Mouse (Mus musculus) granulocyte monocyte progenitor cell, adult 5-6 weeks (primary cell): ENCODE measurements around the gene Anxa11. TPM values are rescaled to one million over a fixed set of nuclear protein-coding genes. Genes with fewer than 3 reads are reported as not detected.
"Not testable (repeated sequence)": the region's sequence is repeated elsewhere in the genome, so short reads cannot be mapped to it uniquely, and the experiment has no call there.

Experiments
- ATAC-seq: replicated peaks from 2 replicates; pipeline ENCODE4 v1.8.0; 2016; ENCODE audit warnings: mild to moderate bottlenecking, moderate TSS enrichment, inconsistent platforms; ENCODE audit not compliant: poor library complexity, severe bottlenecking
- total RNA-seq, 2 experiments: library from RNA; stranded (forward) in 1 of 2; stranded (reverse) in 1 of 2; fragments of 200-712, 200-1000 nt in 1 of 2; fragments of >200 nt in 1 of 2; fragmentation: Nextera tagmentation in 1 of 2; gene quantifications; 2 replicates each; pipeline ENCODE4 v1.2.3; 2014 to 2017

Gene Anxa11
- total RNA-seq (2014; fragmentation: Nextera tagmentation) = 39.6 and 41.1 TPM in 2 replicates
- 7.2 and 9.7 TPM in 2 replicates for total RNA-seq (2017)

DNA sequence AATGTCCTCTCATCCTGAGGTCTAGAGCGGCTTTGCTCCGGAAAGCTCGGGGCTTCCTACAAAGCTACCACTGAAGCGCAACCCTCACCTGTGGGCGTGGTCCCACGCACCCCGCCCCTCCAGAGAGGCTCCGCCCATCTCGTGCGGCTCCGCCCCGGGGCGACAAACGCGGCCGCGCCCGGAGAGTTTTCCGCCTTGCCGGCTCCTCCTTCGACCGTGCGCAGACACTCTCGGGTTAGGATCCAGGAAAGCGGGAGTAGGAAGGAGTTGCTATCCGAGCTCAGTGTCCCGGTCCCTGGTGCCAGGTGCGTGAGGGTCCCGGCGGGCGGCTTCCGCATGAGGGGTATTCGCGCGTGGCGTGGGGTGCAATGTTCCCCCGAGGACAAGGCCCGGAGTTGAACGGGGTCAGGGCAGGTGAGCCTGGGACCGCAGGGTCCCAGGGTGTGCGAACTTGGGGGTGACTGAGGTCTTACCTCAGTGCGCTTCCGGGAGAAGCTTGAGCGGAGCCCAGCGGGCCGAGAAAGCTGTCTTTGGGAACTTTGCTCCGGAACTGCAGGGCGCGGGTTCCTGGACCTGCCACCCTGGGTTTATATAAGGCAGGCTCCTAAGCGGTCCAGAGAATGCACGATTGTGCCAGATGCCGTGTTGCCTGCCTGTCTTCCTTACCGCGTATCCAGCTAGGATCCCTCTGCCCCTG is at the start of gene Anxa11:
Gene Anxa11 (plus strand): TSS at position 166 of the 697 bp plus-strand sequence.
- peak; percentile 95 for ATAC-seq

DNA sequence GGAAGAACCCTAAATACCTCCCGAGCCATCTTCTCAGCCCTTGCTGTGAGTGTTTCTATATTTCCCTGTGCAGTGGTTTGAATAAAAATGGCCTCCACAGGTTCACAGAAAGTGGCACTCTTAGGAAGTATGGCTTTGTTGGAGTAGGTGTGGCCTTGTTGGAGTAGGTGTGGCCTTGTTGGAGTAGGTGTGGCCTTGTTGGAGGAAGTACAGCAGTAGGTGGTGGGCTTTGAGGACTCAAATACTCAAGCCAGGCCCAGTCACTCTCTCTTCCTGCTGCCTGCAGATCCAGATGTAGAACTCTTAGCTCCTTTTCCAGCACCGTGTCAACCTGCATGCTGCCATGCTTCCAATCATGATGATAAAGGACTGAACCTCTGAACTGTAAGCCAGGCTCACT is 47.6 kb upstream of the Anxa11 start:
- no peak for ATAC-seq

DNA sequence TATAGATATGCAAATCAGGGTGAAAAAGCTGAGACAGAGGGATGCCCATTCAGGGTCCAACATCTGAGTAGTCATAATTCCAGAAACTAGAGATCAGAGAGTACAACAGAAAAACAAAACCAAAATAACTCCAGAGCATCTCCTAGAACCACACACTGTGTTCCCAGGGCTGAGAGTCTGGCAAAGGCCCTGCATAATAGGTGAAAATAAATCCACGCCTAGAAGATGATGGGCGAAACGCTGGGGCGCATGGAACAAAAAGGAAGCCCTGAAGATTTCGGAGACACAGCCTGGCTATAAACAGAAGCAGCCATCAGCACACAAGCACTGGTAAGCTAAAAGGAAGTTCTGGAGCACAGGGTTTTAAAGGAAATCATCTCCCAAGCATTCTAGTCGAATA is 46.9 kb upstream of the Anxa11 start:
- no peak for ATAC-seq

DNA sequence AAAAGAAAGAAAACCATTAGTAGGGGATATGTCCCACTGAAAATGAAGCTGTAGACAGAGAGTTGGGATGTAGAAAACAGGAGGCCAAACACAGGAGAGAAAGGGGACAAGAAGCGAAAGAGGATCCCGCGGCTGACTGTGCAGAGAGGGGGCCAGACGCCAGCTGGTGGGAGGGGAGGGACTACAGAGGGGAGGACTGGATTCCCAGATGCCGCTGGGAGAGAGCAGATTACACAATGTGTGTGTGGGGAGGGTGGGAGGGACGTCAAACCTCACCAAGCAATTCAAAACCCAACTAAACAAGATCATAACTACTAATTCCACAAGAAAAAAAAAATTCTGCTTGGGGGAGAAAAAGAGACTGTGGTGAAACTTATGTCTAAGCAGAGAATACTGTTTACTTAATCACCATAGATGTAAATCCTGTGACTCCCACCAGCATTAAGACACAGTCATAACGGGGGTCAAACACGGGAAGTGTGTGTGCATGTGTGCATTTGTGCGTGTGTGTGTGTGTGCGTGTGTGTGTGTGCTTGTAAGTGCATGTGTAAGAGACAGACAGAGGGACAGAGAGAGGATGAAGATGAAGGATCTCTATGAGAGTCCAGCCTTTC is 46.3 kb upstream of the Anxa11 start:
- ATAC-seq = peak; percentile 81

DNA sequence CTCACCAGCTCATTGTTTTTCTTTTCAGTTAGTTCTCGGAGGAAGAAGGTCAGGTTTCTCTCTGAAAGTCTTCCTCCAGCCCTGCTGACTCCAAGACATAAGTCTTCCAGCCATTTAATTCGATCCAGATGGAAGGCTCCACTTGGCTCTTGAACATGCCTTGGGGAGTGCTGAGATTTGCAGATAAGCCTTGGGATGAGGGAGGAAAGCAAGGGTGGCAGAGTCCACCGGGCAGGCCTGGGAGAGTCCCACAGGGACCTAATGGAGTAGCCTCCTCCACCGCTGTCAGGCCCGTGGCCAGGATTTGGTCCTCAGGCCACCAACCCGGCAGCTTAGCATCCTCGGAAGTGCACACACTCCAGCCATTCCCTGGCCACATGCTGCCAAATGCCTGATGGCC is 45.3 kb upstream of the Anxa11 start:
- ATAC-seq = no peak

DNA sequence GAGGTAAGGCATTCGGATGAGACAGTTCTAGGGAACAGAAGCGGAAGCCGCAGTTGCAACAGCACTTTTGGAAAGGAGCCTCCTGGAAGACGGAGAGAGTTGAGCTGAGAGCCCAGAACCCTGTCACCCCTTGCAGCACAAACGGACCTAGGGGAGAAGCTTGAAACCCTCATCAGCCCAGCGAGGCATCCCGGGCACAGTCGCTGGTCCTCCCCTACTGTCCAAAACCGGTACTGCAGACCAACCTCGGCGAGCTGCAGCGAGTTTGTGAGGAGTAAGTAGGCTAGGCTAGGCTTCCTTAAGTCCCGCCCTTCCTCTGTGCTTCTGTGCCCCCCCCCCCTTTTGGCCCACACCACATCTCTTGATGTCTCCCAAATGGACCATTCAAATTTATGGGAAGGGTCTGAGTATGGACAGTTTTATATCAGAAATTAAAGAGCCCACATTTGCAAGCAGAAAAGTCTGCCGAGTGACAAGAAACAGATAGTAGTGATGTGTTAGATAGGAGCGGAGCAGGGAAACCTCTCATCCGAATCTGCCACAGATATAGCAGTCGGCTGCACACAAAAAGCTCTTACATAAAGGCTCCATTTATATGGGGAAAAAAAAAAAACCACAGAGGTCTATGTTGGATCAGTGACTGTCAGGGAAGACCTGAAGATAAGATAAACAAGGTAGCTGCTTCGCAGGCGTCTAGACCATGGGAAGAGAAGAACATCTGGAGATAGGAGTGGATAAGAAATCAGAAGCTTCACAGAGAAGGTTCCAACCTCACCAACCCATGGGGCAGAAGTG is 41.6 kb upstream of the Anxa11 start:
- ATAC-seq = peak; percentile 88

DNA sequence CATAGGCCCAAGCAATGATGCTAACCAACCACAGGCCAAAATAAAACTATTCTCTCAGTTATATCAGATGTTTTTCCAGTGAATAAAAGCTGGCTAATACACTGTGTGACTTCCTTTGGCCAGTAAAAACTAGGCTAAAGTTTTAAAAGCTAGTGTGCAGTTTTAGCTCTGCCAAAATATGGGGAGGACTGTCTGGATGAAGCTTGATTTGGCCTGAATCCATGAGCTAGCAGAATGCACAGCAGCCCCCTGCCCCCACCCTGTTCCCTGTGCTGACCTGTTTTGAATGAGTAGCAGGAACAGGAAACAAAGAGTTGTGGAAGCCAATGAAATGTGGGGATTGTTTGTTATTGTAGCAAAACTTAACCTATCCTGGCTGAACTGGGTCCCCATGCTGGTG is 39.4 kb upstream of the Anxa11 start:
- no peak for ATAC-seq

DNA sequence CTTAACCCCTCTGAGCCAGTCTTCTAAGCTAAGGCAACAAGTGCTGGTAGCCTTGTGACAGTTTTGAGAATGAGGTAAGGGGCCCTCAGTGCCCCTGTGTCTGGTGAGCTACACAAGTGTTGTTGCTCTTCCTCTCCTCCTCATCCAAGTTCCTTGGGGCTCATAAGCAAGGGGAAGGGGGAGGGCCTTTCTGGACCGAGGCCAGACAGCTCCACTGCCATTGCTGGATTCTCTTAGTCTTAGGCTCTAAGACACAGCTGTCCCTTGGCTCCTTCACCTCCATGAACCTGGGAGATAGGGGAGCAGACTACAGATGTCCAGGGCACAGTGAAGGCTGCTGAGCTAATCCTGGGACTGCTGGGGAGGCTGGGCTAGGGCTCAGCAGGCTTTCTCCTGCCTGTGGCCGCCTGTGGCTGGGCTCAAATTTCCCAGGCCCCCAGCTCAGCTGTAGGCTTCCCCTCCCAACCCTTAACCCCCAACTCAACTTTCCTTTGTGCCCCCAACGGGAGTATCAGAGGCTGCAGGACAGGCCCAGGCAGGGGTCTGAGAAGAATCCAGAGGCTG is 38.6 kb upstream of the Anxa11 start:
- no peak for ATAC-seq

DNA sequence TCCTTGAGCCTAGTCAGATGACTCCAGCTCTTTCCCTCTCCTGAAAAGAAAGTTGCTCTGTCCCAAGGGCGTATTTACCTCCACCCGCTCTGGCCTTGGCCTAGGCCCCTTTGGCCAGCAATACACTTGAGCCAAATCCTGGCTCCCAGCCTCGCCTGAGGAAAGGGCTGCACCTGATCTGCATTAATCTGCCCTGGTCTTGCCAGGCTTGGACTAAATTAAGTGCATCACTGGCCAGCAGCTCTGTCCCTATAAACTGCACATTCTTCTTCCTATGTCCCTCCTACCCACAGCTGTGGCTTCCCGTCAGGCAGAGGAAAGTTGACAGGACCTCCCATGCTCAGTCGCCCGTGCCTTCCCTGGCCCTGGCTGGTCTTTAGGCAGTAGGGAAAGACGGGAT is 36.1 kb upstream of the Anxa11 start:
- no peak for ATAC-seq

DNA sequence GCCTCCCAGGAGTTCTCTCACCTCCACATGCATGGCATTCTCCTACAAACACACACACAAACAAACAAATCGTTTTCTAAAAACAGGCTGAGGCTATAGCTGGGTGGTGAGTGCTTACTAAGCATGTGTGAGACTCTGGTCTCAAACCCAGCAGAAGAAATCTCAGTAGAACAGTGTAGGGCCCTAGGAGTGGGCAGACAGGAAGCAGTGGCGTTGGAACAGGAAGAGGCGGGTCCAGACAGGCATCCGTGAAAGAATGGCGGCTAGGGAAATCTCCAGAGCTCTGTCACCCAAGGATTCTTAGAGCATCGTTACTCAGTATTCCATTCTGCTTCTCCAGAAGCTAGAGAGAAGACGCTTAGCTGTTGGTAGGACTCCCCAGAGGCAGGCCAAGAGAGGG is 35.4 kb upstream of the Anxa11 start:
- ATAC-seq = no peak; the same call in 1 of the 2 replicates

DNA sequence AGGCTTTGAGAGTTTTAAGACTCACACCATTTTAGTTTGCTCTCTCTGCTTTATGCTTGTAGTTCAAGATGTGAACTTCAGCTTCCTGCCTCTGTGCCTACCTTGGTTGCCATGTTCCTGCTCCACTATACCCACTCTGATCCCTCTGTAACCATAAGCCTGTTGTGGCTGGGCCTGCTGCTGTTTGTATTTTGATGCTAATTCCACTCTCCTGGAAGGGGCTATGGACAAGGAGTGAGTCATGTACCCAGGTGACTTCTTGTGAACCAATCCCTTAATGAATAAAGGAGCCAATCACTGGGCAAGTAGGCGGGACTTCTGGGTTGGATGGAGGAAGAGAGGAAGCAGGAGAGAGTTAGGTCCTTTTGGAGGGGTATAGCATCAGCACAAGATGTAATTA is 30.9 kb upstream of the Anxa11 start:
- not testable (repeated sequence) for ATAC-seq

DNA sequence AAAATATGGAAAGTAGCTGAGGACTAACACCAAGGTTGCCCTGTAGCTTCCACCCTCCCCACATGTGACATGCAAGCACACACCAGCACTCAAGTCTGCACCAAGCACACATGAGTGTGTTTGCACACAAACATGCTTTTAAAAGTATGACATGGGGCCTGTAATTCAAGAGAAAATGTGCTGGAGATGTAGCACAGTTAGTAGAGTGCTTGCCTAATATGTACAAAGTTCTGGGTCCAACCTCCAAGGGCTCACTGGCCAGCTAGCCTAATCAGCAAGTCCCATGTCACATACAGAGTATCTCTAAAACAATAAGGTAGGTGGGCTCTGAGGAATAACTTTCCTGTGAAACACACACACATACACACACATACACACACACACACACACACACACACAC is 27.8 kb upstream of the Anxa11 start:
- ATAC-seq = no peak

DNA sequence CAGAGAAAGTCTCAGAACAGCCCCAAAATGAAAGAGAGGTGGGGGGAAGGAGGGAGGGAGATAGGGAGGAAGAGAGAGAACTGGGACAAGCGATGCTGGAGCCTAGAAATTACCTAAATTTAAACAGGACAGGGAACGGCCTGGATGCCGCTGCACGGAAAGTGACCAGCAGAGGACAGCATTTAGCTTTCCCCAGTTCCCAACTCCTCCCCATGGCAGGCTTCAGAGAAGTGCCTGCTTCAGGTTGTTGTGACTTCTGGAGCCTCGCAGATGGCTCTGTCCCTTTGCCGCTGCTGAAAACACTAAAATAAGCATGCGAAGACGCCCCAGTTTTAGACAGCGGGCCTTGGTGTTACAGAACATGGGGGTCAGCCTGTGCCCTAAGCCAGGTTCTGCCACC is 25.5 kb upstream of the Anxa11 start:
- ATAC-seq = peak; percentile 84

DNA sequence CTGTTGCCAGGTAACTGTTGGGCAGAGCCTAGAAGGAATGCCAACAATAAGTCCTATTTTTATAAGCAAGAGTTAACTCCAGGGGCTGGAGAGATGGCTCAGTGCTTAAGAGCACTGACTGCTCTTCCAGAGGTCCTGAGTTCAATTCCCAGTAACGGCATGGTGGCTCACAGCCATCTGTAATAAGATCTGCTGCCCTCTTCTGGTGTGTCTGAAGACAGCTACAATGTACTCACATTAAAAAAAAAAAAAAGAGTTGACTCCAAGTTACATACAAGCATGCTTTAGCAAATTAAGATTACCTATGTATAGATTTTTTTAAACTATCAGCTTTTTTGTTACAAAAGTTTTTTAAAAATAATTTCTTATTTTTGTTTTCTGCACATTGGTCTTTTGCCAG is 19.4 kb upstream of the Anxa11 start:
- no peak for ATAC-seq

DNA sequence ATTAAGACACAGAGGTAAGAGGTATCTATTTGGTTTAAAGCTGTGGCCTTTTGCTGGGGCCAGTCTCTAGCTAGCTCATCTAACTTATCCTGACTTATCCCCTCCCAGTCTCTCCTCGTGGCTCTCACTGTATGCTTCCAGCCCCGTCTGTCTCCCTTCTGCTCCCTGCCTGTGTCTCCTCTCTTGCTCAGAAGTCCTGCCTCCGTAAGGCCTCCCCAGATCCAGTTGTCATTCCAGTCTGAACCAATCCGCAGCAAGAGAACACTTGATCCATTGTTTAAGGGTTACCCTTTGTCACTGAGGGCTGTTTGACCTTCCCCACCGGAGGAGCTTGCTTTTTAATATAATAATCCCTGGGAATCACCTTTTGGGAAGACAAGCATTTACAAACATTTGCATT is 17.0 kb upstream of the Anxa11 start:
- ATAC-seq = no peak

DNA sequence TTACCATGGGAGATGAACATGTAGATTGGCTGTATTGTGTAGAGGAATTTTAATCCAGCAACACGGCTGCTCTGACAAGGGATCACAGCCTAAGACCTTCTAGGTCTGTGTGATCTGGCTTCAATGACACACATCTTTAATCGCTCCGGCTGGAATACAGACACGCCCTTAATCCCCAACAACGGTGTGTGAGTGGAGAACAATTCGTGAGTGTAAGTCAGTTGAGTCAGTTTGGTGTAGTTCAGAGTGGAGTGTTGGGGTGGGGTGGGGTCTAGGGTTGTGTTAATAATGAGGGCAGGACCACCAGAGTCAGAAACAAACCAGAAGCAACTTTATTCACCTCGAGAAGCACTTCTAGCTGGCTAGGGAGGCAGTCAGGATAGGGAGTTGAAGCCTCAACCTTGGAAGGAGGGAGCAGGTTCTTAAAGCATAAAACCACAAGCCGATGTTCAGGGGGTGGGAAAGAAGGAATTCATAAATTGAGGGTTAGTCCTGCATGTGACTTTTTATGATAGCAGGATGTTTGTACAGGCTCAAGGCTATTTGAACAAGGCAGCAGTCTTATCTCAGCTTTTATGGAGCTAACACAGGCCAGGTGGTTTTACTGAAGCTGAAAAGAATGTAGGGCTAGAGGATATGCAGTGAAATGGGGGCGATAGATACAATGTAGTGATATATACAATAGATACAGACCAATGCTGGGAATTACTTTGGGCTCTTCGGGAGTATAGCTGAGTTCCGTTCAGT is 15.9 kb upstream of the Anxa11 start:
- no peak for ATAC-seq

DNA sequence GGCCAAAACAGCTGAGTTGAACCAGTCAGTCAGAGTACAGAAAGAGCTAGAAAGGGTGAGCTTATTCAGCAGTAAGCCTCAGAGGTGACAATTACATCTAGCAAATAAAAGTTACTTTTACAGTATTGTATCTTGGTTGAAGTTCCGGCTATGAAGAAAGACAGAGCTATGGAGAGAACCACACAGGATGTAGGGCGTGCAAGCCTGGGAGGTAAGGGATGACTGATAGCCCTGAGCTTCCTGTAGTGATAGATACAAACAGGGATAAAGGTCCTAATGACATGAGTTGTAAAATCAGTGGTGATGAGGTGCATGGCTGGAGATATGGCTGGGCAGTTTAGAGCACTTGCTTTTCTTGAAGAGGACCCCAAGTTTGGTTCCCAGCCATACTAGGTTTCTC is 15.1 kb upstream of the Anxa11 start:
- no peak for ATAC-seq

DNA sequence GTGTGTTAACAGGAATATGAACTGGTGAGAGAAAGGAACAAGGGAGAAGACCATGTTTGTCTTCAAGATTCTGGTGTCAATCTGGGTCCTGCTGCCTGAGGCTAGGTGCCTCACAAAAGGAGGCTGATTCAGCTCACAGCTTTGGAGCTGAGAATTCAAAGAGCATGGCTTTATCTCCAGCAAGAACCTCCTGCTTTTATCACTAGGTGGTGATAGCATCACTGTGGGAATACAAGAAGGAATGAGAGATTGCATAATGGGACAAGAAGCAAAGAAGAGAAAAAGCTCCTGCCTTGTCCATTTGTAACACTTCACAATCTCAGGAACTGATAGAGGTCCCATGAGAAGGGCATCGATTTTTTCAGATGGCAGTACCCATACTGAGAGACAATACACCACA is 10.6 kb upstream of the Anxa11 start:
- no peak for ATAC-seq

DNA sequence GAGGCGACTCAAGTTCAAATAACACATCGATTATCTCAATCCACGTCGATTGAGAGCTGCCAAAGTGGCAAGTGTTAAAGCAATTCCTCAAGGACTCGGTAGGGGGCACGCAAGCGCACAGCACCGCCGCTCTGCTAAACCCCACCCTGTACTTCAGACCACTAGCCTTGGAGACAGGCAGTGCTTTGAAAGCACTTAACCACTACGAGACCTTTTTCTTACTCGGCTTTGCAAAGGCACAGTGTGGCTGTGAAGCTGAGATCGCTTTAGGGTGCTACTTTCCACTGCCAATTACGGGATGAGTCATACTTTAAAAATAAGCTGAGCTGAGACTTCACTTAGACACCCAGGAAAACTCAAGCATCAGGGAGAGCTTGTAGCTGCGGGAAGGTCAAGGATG is 9.7 kb upstream of the Anxa11 start:
- peak; percentile 99 for ATAC-seq

DNA sequence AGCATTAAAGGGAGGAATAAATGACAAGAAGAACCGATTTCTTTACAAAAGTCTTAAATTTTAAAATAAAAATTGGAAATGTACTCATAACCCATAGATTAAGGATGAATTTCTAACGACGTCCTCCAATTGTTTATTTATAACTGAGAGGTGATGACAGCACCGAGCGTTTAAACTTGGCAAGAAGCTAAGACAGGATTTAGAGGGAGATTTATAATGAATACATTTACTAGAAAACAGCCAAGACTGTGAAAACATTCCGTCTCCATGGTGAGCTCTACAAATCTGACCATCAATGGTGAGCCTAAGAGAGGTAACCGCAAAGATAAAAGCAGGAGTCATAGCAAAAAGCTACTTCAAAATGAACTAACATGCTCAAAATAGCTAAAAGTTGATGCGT is 3.5 kb upstream of the Anxa11 start:
- no peak for ATAC-seq
